Mouse (Mus musculus) liver, adult 2 months (tissue): ENCODE results near the gene H2al1h.

ENCODE experiments used
- CTCF ChIP-seq: fragments of 200-500 bp; IDR thresholded peaks from 2 replicates; pipeline ENCODE4 v1.5.1; 2011; ENCODE audit warnings: low read depth, low read length, control low read depth
- POLR2A ChIP-seq: fragments of 200-500 bp; IDR thresholded peaks from 2 replicates; pipeline ENCODE4 v1.6.1; 2011; ENCODE audit warnings: low read length, control low read depth; ENCODE audit not compliant: insufficient read depth; ENCODE audit errors: extremely low read depth

- TF ChIP-seq POLR2A (no peak), CTCF (no peak)
Observed at GRCm38 (mm10) chrX:11365151-11365550, 43.9 kb downstream of the H2al1h start.
